Mouse (Mus musculus): ENCODE data around the gene Ksr2. TPM values are rescaled to one million over a fixed set of nuclear protein-coding genes. Genes with fewer than 3 reads are reported as not detected.

The Ksr2 gene
- polyA plus RNA-seq, 1 experiment from 2014 or later: 2.1 TPM

- H3K27ac ChIP-seq: 0 out of 2 replicates have a peak overlapping the region, but pooled peaks have one; percentile 50
- no peak for DNase-seq (ENCODE audit: low spot score)
- WGBS: 26% methylated on average over 9 of the region's 9 CpGs
These were observed 251.4 kb downstream of the Ksr2 start for GRCm38 (mm10) chr5:117665181-117665580.

GRCm38 (mm10) chr5:117667314-117667713, 253.5 kb downstream of the Ksr2 start:
- Histone ChIP-seq H3K27ac (no peak overlapping the region), H3K4me1 (replicated peaks) (peaks cover 25% of the 10 kb centered on the region), H3K4me3 (no peak overlapping the region), H3K36me3 (no peaks in the 10 kb centered on the region), H3K9me3 (no peaks in the 10 kb centered on the region), H3K27me3 (ENCODE audit: insufficient read depth, poor library complexity, severe bottlenecking) (no peaks in the 10 kb centered on the region)
- DNase-seq (ENCODE audit: low spot score): no peak
- WGBS: 87% methylated on average over 4 of the region's 4 CpGs

More at GRCm38 (mm10) chr5:117665181-117665580, 251.4 kb downstream of the Ksr2 start:
- no peaks in the 10 kb centered on the region for H3K27me3 ChIP-seq (ENCODE audit: insufficient read depth, poor library complexity, severe bottlenecking)
- peaks cover 24% of the 10 kb centered on the region for H3K4me1 ChIP-seq (replicated peaks)
- no peaks in the 10 kb centered on the region for H3K36me3 ChIP-seq
- no peaks in the 10 kb centered on the region for H3K9me3 ChIP-seq
- H3K4me3 ChIP-seq: no peak overlapping the region

- no peaks in the 10 kb centered on the region for H3K27me3 ChIP-seq (ENCODE audit: insufficient read depth, poor library complexity, severe bottlenecking)
- peaks cover 25% of the 10 kb centered on the region for H3K4me1 ChIP-seq (replicated peaks)
- DNase-seq (ENCODE audit: low spot score): no peak
- 62% methylated on average over 4 of the region's 4 CpGs for WGBS
- no peak overlapping the region for H3K4me3 ChIP-seq
- H3K36me3 ChIP-seq: no peaks in the 10 kb centered on the region
- H3K9me3 ChIP-seq: no peaks in the 10 kb centered on the region
- no peak overlapping the region for H3K27ac ChIP-seq
These were observed 255.5 kb downstream of the Ksr2 start for GRCm38 (mm10) chr5:117669265-117669664.

GRCm38 (mm10) chr5:117669843-117670242, 256.0 kb downstream of the Ksr2 start:
- Histone ChIP-seq H3K4me3 (no peak overlapping the region), H3K4me1 (replicated peaks) (peaks cover 25% of the 10 kb centered on the region), H3K9me3 (no peaks in the 10 kb centered on the region), H3K27me3 (ENCODE audit: insufficient read depth, poor library complexity, severe bottlenecking) (no peaks in the 10 kb centered on the region), H3K27ac (no peak overlapping the region), H3K36me3 (no peaks in the 10 kb centered on the region)
- WGBS: 89% methylated on average over 7 of the region's 7 CpGs
- no peak for DNase-seq (ENCODE audit: low spot score)

GRCm38 (mm10) chr5:117671362-117671761, 257.6 kb downstream of the Ksr2 start:
- Histone ChIP-seq H3K9me3 (no peaks in the 10 kb centered on the region), H3K27ac (no peak overlapping the region), H3K4me3 (no peak overlapping the region), H3K27me3 (ENCODE audit: insufficient read depth, poor library complexity, severe bottlenecking) (no peaks in the 10 kb centered on the region), H3K36me3 (no peaks in the 10 kb centered on the region), H3K4me1 (replicated peaks) (peaks cover 16% of the 10 kb centered on the region; the same call in 1 of the 2 replicates)
- no peak for DNase-seq (ENCODE audit: low spot score)
- 65% methylated on average over 6 of the region's 6 CpGs for WGBS

GRCm38 (mm10) chr5:117675840-117676239, 262.0 kb downstream of the Ksr2 start:
- Histone ChIP-seq H3K27ac (no peak overlapping the region), H3K4me3 (no peak overlapping the region)
- WGBS: 93% methylated on average over 8 of the region's 8 CpGs

GRCm38 (mm10) chr5:117677231-117677630, 263.4 kb downstream of the Ksr2 start:
- H3K27ac ChIP-seq: no peak overlapping the region
- H3K36me3 ChIP-seq: no peaks in the 10 kb centered on the region
- no peaks in the 10 kb centered on the region for H3K9me3 ChIP-seq
- no peaks in the 10 kb centered on the region for H3K27me3 ChIP-seq (ENCODE audit: insufficient read depth, poor library complexity, severe bottlenecking)
- H3K4me1 ChIP-seq (replicated peaks): peaks cover 5% of the 10 kb centered on the region; the same call in 1 of the 2 replicates
- no peak for DNase-seq (ENCODE audit: low spot score)
- H3K4me3 ChIP-seq: no peak overlapping the region
- WGBS: 94% methylated on average over 6 of the region's 6 CpGs

More at GRCm38 (mm10) chr5:117675840-117676239, 262.0 kb downstream of the Ksr2 start:
- DNase-seq (ENCODE audit: low spot score): no peak
- Histone ChIP-seq H3K4me1 (replicated peaks) (peaks cover 5% of the 10 kb centered on the region), H3K36me3 (no peaks in the 10 kb centered on the region), H3K27me3 (ENCODE audit: insufficient read depth, poor library complexity, severe bottlenecking) (no peaks in the 10 kb centered on the region), H3K9me3 (no peaks in the 10 kb centered on the region)

GRCm38 (mm10) chr5:117678371-117678770, 264.6 kb downstream of the Ksr2 start:
- no peaks in the 10 kb centered on the region for H3K36me3 ChIP-seq
- no peak for DNase-seq (ENCODE audit: low spot score)
- no peaks in the 10 kb centered on the region for H3K27me3 ChIP-seq (ENCODE audit: insufficient read depth, poor library complexity, severe bottlenecking)
- no peak overlapping the region for H3K27ac ChIP-seq
- no peak overlapping the region for H3K4me3 ChIP-seq
- peaks cover 5% of the 10 kb centered on the region; the same call in 1 of the 2 replicates for H3K4me1 ChIP-seq (replicated peaks)
- WGBS: 66% methylated on average over 5 of the region's 5 CpGs
- no peaks in the 10 kb centered on the region for H3K9me3 ChIP-seq

GRCm38 (mm10) chr5:117682226-117682625, 268.4 kb downstream of the Ksr2 start:
- no peak for DNase-seq (ENCODE audit: low spot score)
- 95% methylated on average over 3 of the region's 3 CpGs for WGBS
- Histone ChIP-seq H3K4me1 (replicated peaks) (peaks cover 17% of the 10 kb centered on the region), H3K4me3 (no peak overlapping the region), H3K27me3 (ENCODE audit: insufficient read depth, poor library complexity, severe bottlenecking) (no peaks in the 10 kb centered on the region), H3K27ac (no peak overlapping the region), H3K36me3 (no peaks in the 10 kb centered on the region), H3K9me3 (no peaks in the 10 kb centered on the region)

GRCm38 (mm10) chr5:117684491-117684890, 270.7 kb downstream of the Ksr2 start:
- H3K4me3 ChIP-seq: no peak overlapping the region
- H3K4me1 ChIP-seq (replicated peaks): peaks cover 30% of the 10 kb centered on the region
- no peaks in the 10 kb centered on the region for H3K36me3 ChIP-seq
- WGBS: 95% methylated on average over 8 of the region's 8 CpGs
- H3K9me3 ChIP-seq: no peaks in the 10 kb centered on the region
- H3K27me3 ChIP-seq (ENCODE audit: insufficient read depth, poor library complexity, severe bottlenecking): no peaks in the 10 kb centered on the region
- H3K27ac ChIP-seq: no peak overlapping the region
- DNase-seq (ENCODE audit: low spot score): no peak

- H3K4me1 ChIP-seq (replicated peaks): peaks cover 48% of the 10 kb centered on the region
- peak overlapping the region; percentile 18; the same call in 1 of the 2 replicates for H3K27ac ChIP-seq
These were observed 274.1 kb downstream of the Ksr2 start for GRCm38 (mm10) chr5:117687770-117688352.

GRCm38 (mm10) chr5:117688738-117689137, 274.9 kb downstream of the Ksr2 start:
- WGBS: 41% methylated on average over 3 of the region's 3 CpGs
- no peaks in the 10 kb centered on the region for H3K36me3 ChIP-seq
- no peak overlapping the region for H3K4me3 ChIP-seq
- no peaks in the 10 kb centered on the region for H3K27me3 ChIP-seq (ENCODE audit: insufficient read depth, poor library complexity, severe bottlenecking)
- H3K9me3 ChIP-seq: peaks cover 4% of the 10 kb centered on the region; the same call in 1 of the 2 replicates
- DNase-seq (ENCODE audit: low spot score): no peak
- peaks cover 48% of the 10 kb centered on the region for H3K4me1 ChIP-seq (replicated peaks)
- no peak overlapping the region for H3K27ac ChIP-seq

More at GRCm38 (mm10) chr5:117687770-117688352, 274.1 kb downstream of the Ksr2 start:
- H3K9me3 ChIP-seq: no peaks in the 10 kb centered on the region
- WGBS: 28% methylated on average over 4 of the region's 4 CpGs
- no peaks in the 10 kb centered on the region for H3K27me3 ChIP-seq (ENCODE audit: insufficient read depth, poor library complexity, severe bottlenecking)
- DNase-seq (ENCODE audit: low spot score): peak; percentile 23
- H3K4me3 ChIP-seq: no peak overlapping the region
- no peaks in the 10 kb centered on the region for H3K36me3 ChIP-seq

- Histone ChIP-seq H3K27ac (0 out of 2 replicates have a peak overlapping the region, but pooled peaks have one; percentile 45), H3K4me1 (replicated peaks) (peaks cover 48% of the 10 kb centered on the region), H3K36me3 (no peaks in the 10 kb centered on the region), H3K27me3 (ENCODE audit: insufficient read depth, poor library complexity, severe bottlenecking) (no peaks in the 10 kb centered on the region; the same call in 1 of the 2 replicates), H3K9me3 (peaks cover 4% of the 10 kb centered on the region; the same call in 1 of the 2 replicates), H3K4me3 (no peak overlapping the region)
- no peak for DNase-seq (ENCODE audit: low spot score)
- 62% methylated on average over 8 of the region's 8 CpGs for WGBS
These were observed 276.0 kb downstream of the Ksr2 start for GRCm38 (mm10) chr5:117689840-117690239.

All from hindbrain, embryonic 10.5 days (tissue).